Comparison of ENCODE assay signal across 9 mouse cellular contexts in the genomic region with DNA sequence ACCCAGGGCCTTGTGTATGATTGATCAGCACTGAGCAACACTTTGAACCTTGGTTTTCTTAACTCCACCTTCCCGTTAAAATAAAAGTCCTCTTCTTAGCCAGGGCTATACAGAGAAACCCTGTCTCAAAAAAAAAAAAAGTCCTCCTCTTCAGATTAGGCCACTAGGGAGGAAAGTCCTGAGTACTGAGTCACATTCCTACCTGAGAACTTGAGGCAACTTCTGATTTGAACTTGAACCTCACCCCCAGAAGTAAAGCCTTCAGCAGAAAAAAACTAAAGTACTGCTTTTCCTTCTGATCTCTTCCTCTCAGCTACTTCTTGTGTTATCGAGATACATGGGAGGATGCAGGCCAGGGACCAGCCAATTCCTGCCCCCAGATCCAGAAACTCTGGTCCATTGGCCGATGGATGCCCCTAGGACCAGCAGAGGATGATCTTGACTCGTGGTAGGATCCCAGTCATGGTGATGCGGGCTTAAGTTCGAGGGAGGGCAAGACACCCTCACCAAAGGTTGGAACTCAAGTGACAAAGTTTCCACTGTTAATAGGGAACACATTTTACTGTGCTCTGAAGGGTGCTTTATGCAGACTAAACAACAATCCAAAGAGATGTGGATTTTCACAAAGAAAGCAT. TPM values are rescaled to one million over a fixed set of nuclear protein-coding genes. Genes with fewer than 3 reads are reported as not detected.
DNase-seq lines count a peak whose midpoint lies in the region; ATAC-seq and TF ChIP-seq lines count a peak whose summit lies in the region.
"Had no signal": no experiment of that assay in that cellular context is flagged by ENCODE, and none has a peak within 500 bp of the region (broad histone marks: within the 10 kb centered on the region; RNA-seq: fewer than 3 reads in every experiment).

No protein-coding gene starts in this region.

- ATAC-seq in heart, embryonic 13.5 days (ENCODE audit: extremely low read depth, insufficient number of reproducible peaks, low FRiP score, low TSS enrichment), result no peak
- ATAC-seq in hindbrain, embryonic 11.5 days (ENCODE audit: low FRiP score), result no peak
- no peak for ATAC-seq in midbrain, embryonic 11.5 days (ENCODE audit: low FRiP score)

- intact Hi-C loops in heart, postnatal 36 days (cut with DNase I), result loop anchor here (2.0 kb wide), 1 partner anchor 63 kb away; a partner anchor contains a TSS

- no peak for DNase-seq in heart, postnatal 36 days
- DNase-seq in MEL (ENCODE audit: low read depth, low spot score), result peak; percentile 47
- DNase-seq in hindbrain, embryonic 11.5 days (ENCODE audit: low spot score), result no peak
- no peak for DNase-seq in midbrain, embryonic 11.5 days (ENCODE audit: low spot score, missing footprints)
- DNase-seq in embryo, embryonic 10.5 days (ENCODE audit: low spot score), result no peak
- DNase-seq in layer of hippocampus, adult 8-10 months (ENCODE audit: low spot score in 2 of 2), result no peak
- DNase-seq in spleen, postnatal 36 days (ENCODE audit: low spot score in 2 of 2), result no peak

- peak overlapping the region; percentile 72 for H3K4me3 ChIP-seq in heart, embryonic 13.5 days
- peak overlapping the region; percentile 65 to 76 for H3K4me3 ChIP-seq in MEL (ENCODE audit: control insufficient read depth in 1 of 2, insufficient read depth in 1 of 2, low read depth in 2 of 2, low read length in 2 of 2)
- no peak overlapping the region for H3K4me3 ChIP-seq in hindbrain, embryonic 11.5 days (ENCODE audit: low read depth, low read length)
- H3K4me3 ChIP-seq in midbrain, embryonic 11.5 days (ENCODE audit: low read depth, low read length), result peak overlapping the region; percentile 51; the same call in 1 of the 2 replicates

- H3K9me3 ChIP-seq in heart, embryonic 13.5 days, result no peaks in the 10 kb centered on the region
- no peaks in the 10 kb centered on the region for H3K9me3 ChIP-seq in MEL (replicated peaks; ENCODE audit: insufficient read depth, low read length)
- H3K9me3 ChIP-seq in hindbrain, embryonic 11.5 days (ENCODE audit: control insufficient read depth, low read length), result no peaks in the 10 kb centered on the region
- no peaks in the 10 kb centered on the region for H3K9me3 ChIP-seq in midbrain, embryonic 11.5 days (ENCODE audit: control insufficient read depth, low read length)

- peak overlapping the region; percentile 80 for H3K27ac ChIP-seq in heart, embryonic 13.5 days (replicated peaks)
- H3K27ac ChIP-seq in MEL (ENCODE audit: control insufficient read depth, low read depth, low read length), result peak overlapping the region; percentile 70
- no peak overlapping the region for H3K27ac ChIP-seq in hindbrain, embryonic 11.5 days (ENCODE audit: low read depth, low read length)
- no peak overlapping the region for H3K27ac ChIP-seq in midbrain, embryonic 11.5 days (ENCODE audit: low read depth, low read length)

- peak overlapping the region; percentile 90 for H3K9ac ChIP-seq in heart, embryonic 13.5 days
- peak overlapping the region; percentile 78 for H3K9ac ChIP-seq in MEL (ENCODE audit: control insufficient read depth, low read depth, low read length, poor library complexity, severe bottlenecking)
- no peak overlapping the region for H3K9ac ChIP-seq in hindbrain, embryonic 11.5 days (ENCODE audit: low read depth, low read length)
- H3K9ac ChIP-seq in midbrain, embryonic 11.5 days (ENCODE audit: low read length), result no peak overlapping the region

- no peak for TF ChIP-seq RAD21 in MEL (IDR thresholded peaks at IDR 0.05; ENCODE audit: low read depth, low read length)

- H3K79me2 ChIP-seq in MEL (ENCODE audit: control insufficient read depth, insufficient read depth, low read length, poor library complexity), result peaks cover 9% of the 10 kb centered on the region

- TF ChIP-seq CTCF in MEL (IDR thresholded peaks at IDR 0.05 in 2 of 3, conservative IDR thresholded peaks at IDR 0.05 in 1 of 3; ENCODE audit: control insufficient read depth in 1 of 3, insufficient read depth in 1 of 3, low read depth in 2 of 3, low read length in 3 of 3, poor library complexity in 1 of 3, severe bottlenecking in 1 of 3), result no peak

- H3K27me3 ChIP-seq in heart, embryonic 13.5 days (replicated peaks), result peaks cover 16% of the 10 kb centered on the region
- H3K27me3 ChIP-seq in MEL (ENCODE audit: control insufficient read depth in 1 of 2, insufficient read depth in 2 of 2, low read length in 2 of 2), result no peaks in the 10 kb centered on the region
- H3K27me3 ChIP-seq in hindbrain, embryonic 11.5 days (ENCODE audit: control insufficient read depth, insufficient read depth, low read length), result peaks cover 27% of the 10 kb centered on the region
- H3K27me3 ChIP-seq in midbrain, embryonic 11.5 days (ENCODE audit: control insufficient read depth, insufficient read depth, low read length), result peaks cover 28% of the 10 kb centered on the region

- no peak for TF ChIP-seq POLR2A in MEL (IDR thresholded peaks at IDR 0.05; ENCODE audit: control insufficient read depth in 1 of 2, insufficient read depth in 1 of 2, low read depth in 1 of 2, low read length in 2 of 2, poor library complexity in 1 of 2)

- TF ChIP-seq EP300 in MEL (IDR thresholded peaks at IDR 0.05; ENCODE audit: low read depth in 1 of 2, low read length in 2 of 2), result no peak

- peaks cover 36% of the 10 kb centered on the region for H3K36me3 ChIP-seq in heart, embryonic 13.5 days
- peaks cover 3 to 18% of the 10 kb centered on the region in 2 experiments; a peak in 2 of 4 replicates for H3K36me3 ChIP-seq in MEL (ENCODE audit: control insufficient read depth in 1 of 2, insufficient read depth in 2 of 2, low read length in 2 of 2)
- H3K36me3 ChIP-seq in hindbrain, embryonic 11.5 days (ENCODE audit: control insufficient read depth, insufficient read depth, low read length), result peaks cover 5% of the 10 kb centered on the region; the same call in 1 of the 2 replicates
- H3K36me3 ChIP-seq in midbrain, embryonic 11.5 days (ENCODE audit: control insufficient read depth, insufficient read depth, low read length), result peaks cover 4% of the 10 kb centered on the region; the same call in 1 of the 2 replicates

- peaks cover 34% of the 10 kb centered on the region for H3K4me1 ChIP-seq in heart, embryonic 13.5 days
- H3K4me1 ChIP-seq in MEL (ENCODE audit: control insufficient read depth in 1 of 2, insufficient read depth in 2 of 2, low read length in 2 of 2), result peaks cover 4 to 28% of the 10 kb centered on the region in 2 experiments; a peak in 3 of 4 replicates
- H3K4me1 ChIP-seq in hindbrain, embryonic 11.5 days (replicated peaks; ENCODE audit: control insufficient read depth, insufficient read depth, low read length), result peaks cover 17% of the 10 kb centered on the region
- H3K4me1 ChIP-seq in midbrain, embryonic 11.5 days (ENCODE audit: control insufficient read depth, insufficient read depth, low read length), result peaks cover 19% of the 10 kb centered on the region

- 73% methylated on average over 6 of the region's 6 CpGs for WGBS in heart, embryonic 13.5 days
- 76% methylated on average over 6 of the region's 6 CpGs for WGBS in hindbrain, embryonic 11.5 days
- WGBS in midbrain, embryonic 11.5 days, result 71% methylated on average over 6 of the region's 6 CpGs

- H3K4me2 ChIP-seq in heart, embryonic 13.5 days, result peak overlapping the region; percentile 95
- H3K4me2 ChIP-seq in hindbrain, embryonic 11.5 days (replicated peaks; ENCODE audit: low read depth, low read length), result peak overlapping the region; percentile 84; the same call in 1 of the 2 replicates
- H3K4me2 ChIP-seq in midbrain, embryonic 11.5 days, result peak overlapping the region; percentile 72

RNA-seq across cellular contexts. Expression of a gene that starts 2.4 kb away (rescaled TPM):
- 0.50 and 0.53 TPM in 2 replicates for polyA plus RNA-seq in heart, embryonic 13.5 days (2015; fragmentation: Nextera tagmentation; extraction: Ambion mirVana)
- not detected for total RNA-seq in heart, postnatal 36 days (2021)
- 0.39 and 0.69 TPM in 2 replicates for total RNA-seq in MEL (2012; rRNA removed)
- polyA plus RNA-seq in MEL (2012; ENCODE audit: insufficient read depth in 1 of 2, insufficient read length in 2 of 2, low read depth in 1 of 2, low replicate concordance in 2 of 2, missing spikeins in 1 of 2), result under 1 TPM in 1 of 2 experiments, not detected in 1; 0.53 TPM
- 0.80 and 0.93 TPM in 2 replicates for polyA plus RNA-seq in hindbrain, embryonic 11.5 days (2014; fragmentation: Nextera tagmentation; extraction: Ambion mirVana)
- 0.33 and 0.56 TPM in 2 replicates for polyA plus RNA-seq in midbrain, embryonic 11.5 days (2014; fragmentation: Nextera tagmentation; extraction: Ambion mirVana)
- total RNA-seq in layer of hippocampus, adult 8-10 months (2022), result under 1 TPM in 1 of 4 experiments, not detected in 3; 0.39 TPM
- polyA plus RNA-seq: frontal cortex, adult 2 months had no signal

RNA-seq across cellular contexts. Expression of a gene that starts 6.3 kb away (rescaled TPM):
- polyA plus RNA-seq in heart, embryonic 13.5 days (2015; fragmentation: Nextera tagmentation; extraction: Ambion mirVana), result 4.8 and 5.7 TPM in 2 replicates
- total RNA-seq in heart, postnatal 36 days (2021), result 10 to 100 TPM; 27.3 to 33.1 TPM
- 96.7 and 111 TPM in 2 replicates for total RNA-seq in MEL (2012; rRNA removed)
- polyA plus RNA-seq in MEL (2012; ENCODE audit: insufficient read depth in 1 of 2, insufficient read length in 2 of 2, low read depth in 1 of 2, low replicate concordance in 2 of 2, missing spikeins in 1 of 2), result 100 to 1,000 TPM in 1 of 2 experiments, not detected in 1; 121 TPM
- 15.1 and 17.0 TPM in 2 replicates for polyA plus RNA-seq in hindbrain, embryonic 11.5 days (2014; fragmentation: Nextera tagmentation; extraction: Ambion mirVana)
- polyA plus RNA-seq in midbrain, embryonic 11.5 days (2014; fragmentation: Nextera tagmentation; extraction: Ambion mirVana), result 12.8 and 12.9 TPM in 2 replicates
- total RNA-seq in layer of hippocampus, adult 8-10 months (2022), result 10 to 100 TPM; 37.6 to 42.8 (median 40.0) TPM

RNA-seq across cellular contexts. Expression of a gene that starts 8.2 kb away (rescaled TPM):
- not detected in 2 replicates for polyA plus RNA-seq in heart, embryonic 13.5 days (2015; fragmentation: Nextera tagmentation; extraction: Ambion mirVana)
- 1 to 10 TPM; 2.6 to 3.4 TPM for total RNA-seq in heart, postnatal 36 days (2021)
- not detected in 2 replicates for total RNA-seq in MEL (2012; rRNA removed)
- polyA plus RNA-seq in MEL (2012; ENCODE audit: insufficient read depth in 1 of 2, insufficient read length in 2 of 2, low read depth in 1 of 2, low replicate concordance in 2 of 2, missing spikeins in 1 of 2), result not detected
- polyA plus RNA-seq in hindbrain, embryonic 11.5 days (2014; fragmentation: Nextera tagmentation; extraction: Ambion mirVana), result 0.22 TPM in 1 of 2 replicates, not detected in the other
- not detected in 2 replicates for polyA plus RNA-seq in midbrain, embryonic 11.5 days (2014; fragmentation: Nextera tagmentation; extraction: Ambion mirVana)
- total RNA-seq in layer of hippocampus, adult 8-10 months (2022), result 1 to 10 TPM; 1.0 to 2.3 (median 1.5) TPM

RNA-seq across cellular contexts. Expression of a gene that starts 17.5 kb away (rescaled TPM):
- polyA plus RNA-seq in heart, embryonic 13.5 days (2015; fragmentation: Nextera tagmentation; extraction: Ambion mirVana), result 1.2 and 1.6 TPM in 2 replicates
- total RNA-seq in heart, postnatal 36 days (2021), result under 1 TPM; 0.11 to 0.87 TPM
- 0.65 and 0.92 TPM in 2 replicates for total RNA-seq in MEL (2012; rRNA removed)
- polyA plus RNA-seq in MEL (2012; ENCODE audit: insufficient read depth in 1 of 2, insufficient read length in 2 of 2, low read depth in 1 of 2, low replicate concordance in 2 of 2, missing spikeins in 1 of 2), result 1 to 10 TPM in 1 of 2 experiments, not detected in 1; 3.6 TPM
- polyA plus RNA-seq in hindbrain, embryonic 11.5 days (2014; fragmentation: Nextera tagmentation; extraction: Ambion mirVana), result 3.3 and 3.5 TPM in 2 replicates
- polyA plus RNA-seq in midbrain, embryonic 11.5 days (2014; fragmentation: Nextera tagmentation; extraction: Ambion mirVana), result 2.0 and 2.2 TPM in 2 replicates
- total RNA-seq in layer of hippocampus, adult 8-10 months (2022), result 1 to 10 TPM; 3.3 to 5.0 (median 4.2) TPM

RNA-seq across cellular contexts. Expression of a gene that starts 30.9 kb away (rescaled TPM):
- polyA plus RNA-seq in heart, embryonic 13.5 days (2015; fragmentation: Nextera tagmentation; extraction: Ambion mirVana), result 197 and 206 TPM in 2 replicates
- 100 to 1,000 TPM; 336 to 360 TPM for total RNA-seq in heart, postnatal 36 days (2021)
- total RNA-seq in MEL (2012; rRNA removed), result 23.8 and 24.7 TPM in 2 replicates
- 10 to 100 TPM in 1 of 2 experiments, not detected in 1; 74.9 TPM for polyA plus RNA-seq in MEL (2012; ENCODE audit: insufficient read depth in 1 of 2, insufficient read length in 2 of 2, low read depth in 1 of 2, low replicate concordance in 2 of 2, missing spikeins in 1 of 2)
- 139 TPM in 2 replicates for polyA plus RNA-seq in hindbrain, embryonic 11.5 days (2014; fragmentation: Nextera tagmentation; extraction: Ambion mirVana)
- 139 and 156 TPM in 2 replicates for polyA plus RNA-seq in midbrain, embryonic 11.5 days (2014; fragmentation: Nextera tagmentation; extraction: Ambion mirVana)
- total RNA-seq in layer of hippocampus, adult 8-10 months (2022), result 100 to 1,000 TPM; 246 to 260 (median 252) TPM

Comparison
In these comparisons a context has a peak if more than half of its experiments do, and no peak if none do; other contexts are left out.
1. H3K27ac ChIP-seq: peak in heart, embryonic 13.5 days (single experiment) and MEL (single experiment); none in hindbrain, embryonic 11.5 days (single experiment) and midbrain, embryonic 11.5 days (single experiment).
2. H3K9ac ChIP-seq: peak in heart, embryonic 13.5 days (single experiment) and MEL (single experiment); none in hindbrain, embryonic 11.5 days (single experiment) and midbrain, embryonic 11.5 days (single experiment).
3. Peak in every context shown above with its lines, with median percentiles within 50 percentile points of each other: H3K4me2 ChIP-seq.